Mouse (Mus musculus): ENCODE measurements around the gene Prss53. TPM values are rescaled to one million over a fixed set of nuclear protein-coding genes. Genes with fewer than 3 reads are reported as not detected.

Gene Prss53
- polyA plus RNA-seq (2012; rRNA removed): 1.6 and 2.1 TPM in 2 replicates

DNA sequence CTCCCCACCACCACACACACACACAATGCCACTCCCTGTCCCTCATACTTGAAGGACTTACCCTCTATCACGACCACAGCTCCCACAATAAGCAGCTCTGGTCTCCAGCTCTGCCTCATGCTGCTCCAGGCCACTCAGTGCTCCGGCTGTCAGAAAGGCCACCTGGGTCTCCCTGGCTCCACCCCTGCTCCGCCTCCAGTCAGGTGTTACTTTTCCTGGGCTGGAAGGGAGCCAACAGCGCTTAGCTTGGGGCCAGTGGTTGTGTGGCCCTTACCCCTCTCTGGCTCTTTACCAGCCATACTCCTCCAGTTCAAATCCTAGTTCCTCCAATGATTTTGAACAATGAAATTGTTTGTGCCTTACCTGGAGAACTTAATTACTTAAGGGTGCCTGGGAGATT is at the start of gene Prss53:
Prss53 (minus strand) TSS at position 173 of the 400 bp plus-strand sequence.
- H3K4me3 ChIP-seq (ENCODE audit: low read depth, low read length): no peak within 1 kb of the TSS
- no peak within 1 kb of the TSS for H3K27ac ChIP-seq (ENCODE audit: insufficient read depth, low read depth, low read length)
- no peak for TF ChIP-seq POLR2A (IDR thresholded peaks at IDR 0.05; ENCODE audit: low read depth, low read length)
- no peak for TF ChIP-seq CTCF (IDR thresholded peaks at IDR 0.05; ENCODE audit: extremely low read depth, insufficient read length, insufficient replicate concordance, low read depth, low read length)
- peaks cover 4% of the 10 kb centered on the region for H3K4me1 ChIP-seq (ENCODE audit: control insufficient read depth, insufficient read depth, insufficient read length, low read length)
- H3K27me3 ChIP-seq (ENCODE audit: control insufficient read depth, insufficient read depth, low read length): no peaks in the 10 kb centered on the region
- 8% methylated on average over 4 of the region's 4 CpGs for WGBS
- peaks cover 38% of the 10 kb centered on the region for H3K36me3 ChIP-seq (ENCODE audit: control insufficient read depth, insufficient read depth, low read length)

- peaks cover 14% of the 10 kb centered on the region for H3K4me1 ChIP-seq (ENCODE audit: control insufficient read depth, insufficient read depth, insufficient read length, low read length)
- WGBS: 60% methylated on average over 18 of the region's 18 CpGs
- H3K36me3 ChIP-seq (ENCODE audit: control insufficient read depth, insufficient read depth, low read length): no peaks in the 10 kb centered on the region
- peak overlapping the region; percentile 89 for H3K4me3 ChIP-seq (ENCODE audit: low read depth, low read length)
- no peaks in the 10 kb centered on the region for H3K27me3 ChIP-seq (ENCODE audit: control insufficient read depth, insufficient read depth, low read length)
- no peak for TF ChIP-seq POLR2A (IDR thresholded peaks at IDR 0.05; ENCODE audit: low read depth, low read length)
- no peak for TF ChIP-seq CTCF (IDR thresholded peaks at IDR 0.05; ENCODE audit: extremely low read depth, insufficient read length, insufficient replicate concordance, low read depth, low read length)
- H3K27ac ChIP-seq (ENCODE audit: insufficient read depth, low read depth, low read length): no peak overlapping the region
Measured at GRCm38 (mm10) chr7:127936216-127936884, 45.6 kb upstream of the Prss53 start.

GRCm38 (mm10) chr7:127935748-127936159 is 45.0 kb upstream of the Prss53 start:
- Histone ChIP-seq H3K4me3 (ENCODE audit: low read depth, low read length) (peak overlapping the region; percentile 89), H3K4me1 (ENCODE audit: control insufficient read depth, insufficient read depth, insufficient read length, low read length) (peaks cover 16% of the 10 kb centered on the region), H3K27me3 (ENCODE audit: control insufficient read depth, insufficient read depth, low read length) (no peaks in the 10 kb centered on the region), H3K27ac (ENCODE audit: insufficient read depth, low read depth, low read length) (peak overlapping the region; percentile 18; the same call in 1 of the 2 replicates), H3K36me3 (ENCODE audit: control insufficient read depth, insufficient read depth, low read length) (no peaks in the 10 kb centered on the region)
- WGBS: 1% methylated on average over 38 of the region's 38 CpGs
- TF ChIP-seq CTCF (IDR thresholded peaks at IDR 0.05; ENCODE audit: extremely low read depth, insufficient read length, insufficient replicate concordance, low read depth, low read length) (no peak), POLR2A (IDR thresholded peaks at IDR 0.05; ENCODE audit: low read depth, low read length) (no peak)

- no peaks in the 10 kb centered on the region for H3K27me3 ChIP-seq (ENCODE audit: control insufficient read depth, insufficient read depth, low read length)
- no peaks in the 10 kb centered on the region for H3K36me3 ChIP-seq (ENCODE audit: control insufficient read depth, insufficient read depth, low read length)
- H3K4me1 ChIP-seq (ENCODE audit: control insufficient read depth, insufficient read depth, insufficient read length, low read length): peaks cover 16% of the 10 kb centered on the region
- H3K4me3 ChIP-seq (ENCODE audit: low read depth, low read length): peak overlapping the region; percentile 89
- TF ChIP-seq POLR2A (IDR thresholded peaks at IDR 0.05; ENCODE audit: low read depth, low read length) (0 out of 2 replicates have a peak, but pooled peaks have one; percentile 23), CTCF (IDR thresholded peaks at IDR 0.05; ENCODE audit: extremely low read depth, insufficient read length, insufficient replicate concordance, low read depth, low read length) (peak; percentile 91)
- WGBS: 7% methylated on average over 32 of the region's 32 CpGs
- H3K27ac ChIP-seq (ENCODE audit: insufficient read depth, low read depth, low read length): peak overlapping the region; percentile 18; the same call in 1 of the 2 replicates
Measured at GRCm38 (mm10) chr7:127935028-127935722, 44.4 kb upstream of the Prss53 start.

DNA sequence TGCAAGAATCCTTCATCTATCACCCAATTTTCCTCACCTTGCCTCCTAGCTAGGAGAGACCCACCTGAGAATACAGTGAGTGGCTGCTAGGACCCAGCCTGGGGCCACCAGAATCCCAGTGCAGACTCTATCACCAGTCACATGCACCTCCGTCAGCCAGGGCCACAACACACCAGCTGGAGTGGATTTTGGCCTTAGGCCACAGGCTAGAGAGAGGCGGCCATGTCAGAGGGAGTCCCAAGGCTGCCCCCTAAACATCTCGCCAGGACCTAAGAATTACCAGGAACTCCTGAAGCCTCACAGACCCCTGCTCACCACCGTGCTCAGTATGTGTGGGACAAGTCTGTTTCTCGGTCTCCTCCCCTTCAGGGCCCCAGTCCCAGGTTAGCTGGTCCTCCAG is 43.3 kb upstream of the Prss53 start:
- no peak overlapping the region for H3K27ac ChIP-seq (ENCODE audit: insufficient read depth, low read depth, low read length)
- TF ChIP-seq POLR2A (IDR thresholded peaks at IDR 0.05; ENCODE audit: low read depth, low read length) (no peak), CTCF (IDR thresholded peaks at IDR 0.05; ENCODE audit: extremely low read depth, insufficient read length, insufficient replicate concordance, low read depth, low read length) (no peak)
- WGBS: 84% methylated on average over 5 of the region's 5 CpGs
- no peaks in the 10 kb centered on the region for H3K27me3 ChIP-seq (ENCODE audit: control insufficient read depth, insufficient read depth, low read length)
- no peaks in the 10 kb centered on the region for H3K36me3 ChIP-seq (ENCODE audit: control insufficient read depth, insufficient read depth, low read length)
- no peak overlapping the region for H3K4me3 ChIP-seq (ENCODE audit: low read depth, low read length)
- H3K4me1 ChIP-seq (ENCODE audit: control insufficient read depth, insufficient read depth, insufficient read length, low read length): peaks cover 16% of the 10 kb centered on the region

- no peaks in the 10 kb centered on the region for H3K36me3 ChIP-seq (ENCODE audit: control insufficient read depth, insufficient read depth, low read length)
- H3K27ac ChIP-seq (ENCODE audit: insufficient read depth, low read depth, low read length): no peak overlapping the region
- H3K4me1 ChIP-seq (ENCODE audit: control insufficient read depth, insufficient read depth, insufficient read length, low read length): peaks cover 20% of the 10 kb centered on the region
- TF ChIP-seq CTCF (IDR thresholded peaks at IDR 0.05; ENCODE audit: extremely low read depth, insufficient read length, insufficient replicate concordance, low read depth, low read length) (no peak), POLR2A (IDR thresholded peaks at IDR 0.05; ENCODE audit: low read depth, low read length) (no peak)
- no peak overlapping the region for H3K4me3 ChIP-seq (ENCODE audit: low read depth, low read length)
- H3K27me3 ChIP-seq (ENCODE audit: control insufficient read depth, insufficient read depth, low read length): no peaks in the 10 kb centered on the region
- WGBS: 24% methylated on average over 13 of the region's 13 CpGs
Measured at GRCm38 (mm10) chr7:127932273-127933031, 41.7 kb upstream of the Prss53 start.

Measured in small intestine, adult 2 months (tissue).